Mouse (Mus musculus): ENCODE data around the gene Gm13889.

DNA sequence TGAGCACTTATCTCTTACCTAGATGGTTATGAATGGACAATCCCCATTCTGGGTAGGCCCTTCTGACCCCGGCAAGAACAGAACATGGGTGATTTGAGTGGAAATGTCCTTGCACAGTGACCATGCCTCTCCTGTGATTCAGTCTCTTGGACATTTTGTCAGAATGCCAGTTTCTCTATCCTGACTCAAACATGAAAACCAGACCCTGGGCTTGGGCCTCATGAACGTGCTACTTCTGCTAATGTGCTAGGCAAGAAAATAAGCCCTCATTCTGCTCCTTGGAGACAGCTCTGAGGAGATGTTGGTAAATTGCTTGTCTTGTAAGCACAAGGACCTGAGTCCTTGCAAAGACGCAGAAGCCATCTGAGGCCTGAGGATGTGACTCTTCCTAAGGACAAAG lies 37.9 kb downstream of the Gm13889 start:
- TF ChIP-seq CTCF (IDR thresholded peaks at IDR 0.05; ENCODE audit: low read depth, low read length), result no peak
- no peak for TF ChIP-seq POLR2A (IDR thresholded peaks at IDR 0.05; ENCODE audit: insufficient read depth, low read length)

Measured in ES-Bruce4 (cell line).